Mouse (Mus musculus): ENCODE data around the gene Gif. TPM values are rescaled to one million over a fixed set of nuclear protein-coding genes. Genes with fewer than 3 reads are reported as not detected.

Gene Gif
- not detected for polyA plus RNA-seq (2015; fragmentation: Illumina TruSeq; extraction: RNeasy Lipid Tissue Mini Kit (QIAGEN cat#74804); ENCODE audit: insufficient read depth, low read depth, low replicate concordance)

GRCm38 (mm10) chr19:11747298-11747697 lies at the start of gene Gif:
Gene Gif (plus strand): TSS chr19:11747554.

GRCm38 (mm10) chr19:11770205-11770892 lies 23.0 kb downstream of the Gif start, which contains the start of gene Mrpl16:
Gene Mrpl16 (plus strand): TSS chr19:11770391.

Other genes starting within 250 kb of the Gif start
- 3.0 TPM for gene Ms4a6b, start 231.0 kb upstream of the Gif start, polyA plus RNA-seq (2015; fragmentation: Illumina TruSeq; extraction: RNeasy Lipid Tissue Mini Kit (QIAGEN cat#74804); ENCODE audit: insufficient read depth, low read depth, low replicate concordance)
- 8.9 TPM for gene Ms4a4d, start 210.8 kb upstream of the Gif start, polyA plus RNA-seq (2015; fragmentation: Illumina TruSeq; extraction: RNeasy Lipid Tissue Mini Kit (QIAGEN cat#74804); ENCODE audit: insufficient read depth, low read depth, low replicate concordance)
- 2.2 TPM for gene Ms4a6d, start 142.7 kb upstream of the Gif start, polyA plus RNA-seq (2015; fragmentation: Illumina TruSeq; extraction: RNeasy Lipid Tissue Mini Kit (QIAGEN cat#74804); ENCODE audit: insufficient read depth, low read depth, low replicate concordance)
- not detected for gene Ms4a2, start 123.8 kb upstream of the Gif start, polyA plus RNA-seq (2015; fragmentation: Illumina TruSeq; extraction: RNeasy Lipid Tissue Mini Kit (QIAGEN cat#74804); ENCODE audit: insufficient read depth, low read depth, low replicate concordance)
- gene Ms4a3, start 106.7 kb upstream of the Gif start, polyA plus RNA-seq (2015; fragmentation: Illumina TruSeq; extraction: RNeasy Lipid Tissue Mini Kit (QIAGEN cat#74804); ENCODE audit: insufficient read depth, low read depth, low replicate concordance), result not detected
- gene Oosp2, start 87.0 kb upstream of the Gif start, polyA plus RNA-seq (2015; fragmentation: Illumina TruSeq; extraction: RNeasy Lipid Tissue Mini Kit (QIAGEN cat#74804); ENCODE audit: insufficient read depth, low read depth, low replicate concordance), result not detected
- not detected for gene Oosp1, start 56.4 kb upstream of the Gif start, polyA plus RNA-seq (2015; fragmentation: Illumina TruSeq; extraction: RNeasy Lipid Tissue Mini Kit (QIAGEN cat#74804); ENCODE audit: insufficient read depth, low read depth, low replicate concordance)
- not detected for gene Oosp3, start 50.5 kb upstream of the Gif start, polyA plus RNA-seq (2015; fragmentation: Illumina TruSeq; extraction: RNeasy Lipid Tissue Mini Kit (QIAGEN cat#74804); ENCODE audit: insufficient read depth, low read depth, low replicate concordance)
- 6.5 TPM for gene Mrpl16, start 22.8 kb downstream of the Gif start, polyA plus RNA-seq (2015; fragmentation: Illumina TruSeq; extraction: RNeasy Lipid Tissue Mini Kit (QIAGEN cat#74804); ENCODE audit: insufficient read depth, low read depth, low replicate concordance)
- 4.8 TPM for gene Stx3, start 71.8 kb downstream of the Gif start, polyA plus RNA-seq (2015; fragmentation: Illumina TruSeq; extraction: RNeasy Lipid Tissue Mini Kit (QIAGEN cat#74804); ENCODE audit: insufficient read depth, low read depth, low replicate concordance)
- gene Olfr1417, start 91.7 kb downstream of the Gif start, polyA plus RNA-seq (2015; fragmentation: Illumina TruSeq; extraction: RNeasy Lipid Tissue Mini Kit (QIAGEN cat#74804); ENCODE audit: insufficient read depth, low read depth, low replicate concordance), result not detected
- gene Olfr1418, start 113.5 kb downstream of the Gif start, polyA plus RNA-seq (2015; fragmentation: Illumina TruSeq; extraction: RNeasy Lipid Tissue Mini Kit (QIAGEN cat#74804); ENCODE audit: insufficient read depth, low read depth, low replicate concordance), result not detected
- gene Olfr1419, start 127.6 kb downstream of the Gif start, polyA plus RNA-seq (2015; fragmentation: Illumina TruSeq; extraction: RNeasy Lipid Tissue Mini Kit (QIAGEN cat#74804); ENCODE audit: insufficient read depth, low read depth, low replicate concordance), result not detected
- gene Olfr1420, start 139.0 kb downstream of the Gif start, polyA plus RNA-seq (2015; fragmentation: Illumina TruSeq; extraction: RNeasy Lipid Tissue Mini Kit (QIAGEN cat#74804); ENCODE audit: insufficient read depth, low read depth, low replicate concordance), result not detected
- 5.2 TPM for gene Patl1, start 164.8 kb downstream of the Gif start, polyA plus RNA-seq (2015; fragmentation: Illumina TruSeq; extraction: RNeasy Lipid Tissue Mini Kit (QIAGEN cat#74804); ENCODE audit: insufficient read depth, low read depth, low replicate concordance)
- gene Osbp, start 218.4 kb downstream of the Gif start, polyA plus RNA-seq (2015; fragmentation: Illumina TruSeq; extraction: RNeasy Lipid Tissue Mini Kit (QIAGEN cat#74804); ENCODE audit: insufficient read depth, low read depth, low replicate concordance), result 9.6 TPM

All from pancreas, adult 10 weeks (tissue).